Mouse (Mus musculus) midbrain, embryonic 14.5 days (tissue): Measurements from ENCODE around the gene Ppm1n. TPM values are rescaled to one million over a fixed set of nuclear protein-coding genes. Genes with fewer than 3 reads are reported as not detected.

Experiments used
- ATAC-seq: fragments of 200-750 bp; cut with Nextera tagmentation; 2 replicates; pipeline ENCODE4 v1.8.0; 2017; ENCODE audit warnings: moderate number of reproducible peaks, moderate library complexity; ENCODE audit not compliant: low FRiP score, low TSS enrichment
- DNase-seq: peaks from one replicate; pipeline ENCODE4 v3.0.0-alpha.2; 2015
- H3K27ac ChIP-seq: fragments of 300-500 bp; sonication (generic); replicated peaks from 2 replicates; pipeline ENCODE4 v1.5.1; 2014; ENCODE audit warnings: mild to moderate bottlenecking, low read depth, low read length, moderate library complexity
- H3K27me3 ChIP-seq: fragments of 300-500 bp; sonication (generic); 2 replicates; pipeline ENCODE4 v1.6.1; 2014; ENCODE audit warnings: low read length, control low read depth, mixed read lengths; ENCODE audit not compliant: control insufficient read depth, insufficient read depth
- H3K36me3 ChIP-seq: fragments of 300-500 bp; sonication (generic); 2 replicates; pipeline ENCODE4 v1.6.1; 2014; ENCODE audit warnings: low read length, control low read depth; ENCODE audit not compliant: control insufficient read depth, insufficient read depth
- H3K4me1 ChIP-seq: fragments of 300-500 bp; sonication (generic); 2 replicates; pipeline ENCODE4 v1.6.1; 2014; ENCODE audit warnings: mild to moderate bottlenecking, antibody characterized with exemption, low read length, control low read depth; ENCODE audit not compliant: control insufficient read depth, insufficient read depth
- H3K4me2 ChIP-seq: fragments of 300-500 bp; sonication (generic); 2 replicates; pipeline ENCODE4 v1.6.1; 2014; ENCODE audit warnings: mild to moderate bottlenecking, low read length, moderate library complexity
- H3K4me3 ChIP-seq: fragments of 300-500 bp; sonication (generic); replicated peaks from 2 replicates; pipeline ENCODE4 v1.5.1; 2014; ENCODE audit warnings: low read depth, low read length
- H3K9ac ChIP-seq: fragments of 300-500 bp; sonication (generic); replicated peaks from 2 replicates; pipeline ENCODE4 v1.6.1; 2014; ENCODE audit warnings: mild to moderate bottlenecking, low read length, moderate library complexity
- H3K9me3 ChIP-seq: fragments of 300-500 bp; sonication (generic); 2 replicates; pipeline ENCODE4 v1.6.1; 2016; ENCODE audit warnings: low read length, control low read depth, mixed read lengths; ENCODE audit not compliant: control insufficient read depth
- WGBS: fragments of 180-500 bp; shearing (Covaris S2); extraction: QIAGEN DNeasy Blood & Tissue Kit; methylation state at CpG from one replicate; pipeline ENCODE4 v1.1.7; 2014; 5-methylcytosine and 5-hydroxymethylcytosine counted together
- polyA plus RNA-seq: library from polyadenylated mRNA; unstranded; fragments of >200 nt; fragmentation: Nextera tagmentation; extraction: Ambion mirVana; gene quantifications from 2 replicates; pipeline ENCODE4 v1.2.1, GENCODE M21; 2014

Ppm1n gene
- polyA plus RNA-seq, 1 experiment from 2014 or later: 0.62 TPM

GRCm38 (mm10) chr7:19304501-19305412, 24.9 kb upstream of the Ppm1n start:
- H3K27ac ChIP-seq: no peak overlapping the region
- peak overlapping the region; percentile 21 for H3K4me3 ChIP-seq
- DNase-seq (no peak), ATAC-seq (no peak)
- H3K4me2 ChIP-seq: peak overlapping the region; percentile 43
- no peaks in the 10 kb centered on the region for H3K9me3 ChIP-seq
- H3K4me1 ChIP-seq: peaks cover 21% of the 10 kb centered on the region
- no peak overlapping the region; the same call in 1 of the 2 replicates for H3K9ac ChIP-seq
- peaks cover 54% of the 10 kb centered on the region for H3K27me3 ChIP-seq
- 2% methylated on average over 48 of the region's 48 CpGs for WGBS
- no peaks in the 10 kb centered on the region for H3K36me3 ChIP-seq

DNA sequence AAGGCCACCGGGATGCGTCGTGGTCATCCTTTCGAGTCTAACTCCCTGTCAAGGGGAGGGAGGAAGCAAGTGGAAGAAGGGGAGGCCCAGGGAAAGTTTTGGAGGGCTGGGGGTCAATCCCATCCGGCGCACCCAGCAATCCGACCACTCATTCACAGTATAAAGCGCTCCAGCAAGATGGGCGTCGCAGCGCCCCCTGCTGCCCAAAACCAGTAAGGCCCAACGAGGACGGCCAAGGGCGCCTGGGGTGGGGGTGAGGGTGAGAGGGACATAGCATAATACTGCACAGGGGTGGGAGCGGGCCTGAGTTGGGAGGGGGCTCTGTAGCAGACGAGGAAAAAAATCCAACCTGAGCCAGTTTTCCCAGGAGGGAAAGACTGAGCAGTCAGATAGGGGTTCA, 23.9 kb upstream of the Ppm1n start:
- peak; percentile 82 for DNase-seq
- 0% methylated on average over 16 of the region's 16 CpGs for WGBS
- ATAC-seq: no peak

DNA sequence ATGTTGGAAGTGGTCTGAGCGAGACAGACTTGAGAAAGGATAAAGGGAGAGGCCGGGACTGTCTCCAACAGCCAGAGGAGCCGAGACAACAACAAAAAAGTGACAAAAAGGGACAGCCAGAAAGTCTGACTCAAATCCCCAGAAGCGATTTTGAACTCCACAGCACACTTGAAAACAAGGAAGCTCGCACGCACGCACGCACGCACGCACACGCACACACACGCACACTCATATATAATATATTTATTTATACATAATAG, 23.1 kb upstream of the Ppm1n start:
- H3K27me3 ChIP-seq: peaks cover 54% of the 10 kb centered on the region

More for the DNA sequence above, 23.9 kb upstream of the Ppm1n start:
- H3K9ac ChIP-seq: no peak overlapping the region
- H3K4me3 ChIP-seq: 0 out of 2 replicates have a peak overlapping the region, but pooled peaks have one; percentile 10
- H3K27me3 ChIP-seq: peaks cover 54% of the 10 kb centered on the region
- H3K36me3 ChIP-seq: no peaks in the 10 kb centered on the region
- H3K4me2 ChIP-seq: peak overlapping the region; percentile 43
- H3K9me3 ChIP-seq: no peaks in the 10 kb centered on the region
- H3K27ac ChIP-seq: no peak overlapping the region
- H3K4me1 ChIP-seq: peaks cover 12% of the 10 kb centered on the region

GRCm38 (mm10) chr7:19302264-19303045, 22.6 kb upstream of the Ppm1n start:
- DNase-seq (no peak), ATAC-seq (no peak)
- H3K4me2 ChIP-seq: peak overlapping the region; percentile 50
- 0 out of 2 replicates have a peak overlapping the region, but pooled peaks have one; percentile 51 for H3K9ac ChIP-seq
- no peaks in the 10 kb centered on the region for H3K9me3 ChIP-seq
- H3K4me1 ChIP-seq: peaks cover 6% of the 10 kb centered on the region
- H3K27me3 ChIP-seq: peaks cover 54% of the 10 kb centered on the region
- no peak overlapping the region for H3K27ac ChIP-seq
- H3K36me3 ChIP-seq: no peaks in the 10 kb centered on the region
- WGBS: 53% methylated on average over 13 of the region's 13 CpGs
- H3K4me3 ChIP-seq: peak overlapping the region; percentile 43

More for the DNA sequence above, 23.1 kb upstream of the Ppm1n start:
- Histone ChIP-seq H3K9me3 (no peaks in the 10 kb centered on the region), H3K36me3 (no peaks in the 10 kb centered on the region), H3K9ac (no peak overlapping the region), H3K4me1 (peaks cover 11% of the 10 kb centered on the region), H3K4me3 (no peak overlapping the region), H3K4me2 (no peak overlapping the region), H3K27ac (no peak overlapping the region)
- no peak for ATAC-seq
- no peak for DNase-seq
- WGBS: 74% methylated on average over 12 of the region's 12 CpGs

DNA sequence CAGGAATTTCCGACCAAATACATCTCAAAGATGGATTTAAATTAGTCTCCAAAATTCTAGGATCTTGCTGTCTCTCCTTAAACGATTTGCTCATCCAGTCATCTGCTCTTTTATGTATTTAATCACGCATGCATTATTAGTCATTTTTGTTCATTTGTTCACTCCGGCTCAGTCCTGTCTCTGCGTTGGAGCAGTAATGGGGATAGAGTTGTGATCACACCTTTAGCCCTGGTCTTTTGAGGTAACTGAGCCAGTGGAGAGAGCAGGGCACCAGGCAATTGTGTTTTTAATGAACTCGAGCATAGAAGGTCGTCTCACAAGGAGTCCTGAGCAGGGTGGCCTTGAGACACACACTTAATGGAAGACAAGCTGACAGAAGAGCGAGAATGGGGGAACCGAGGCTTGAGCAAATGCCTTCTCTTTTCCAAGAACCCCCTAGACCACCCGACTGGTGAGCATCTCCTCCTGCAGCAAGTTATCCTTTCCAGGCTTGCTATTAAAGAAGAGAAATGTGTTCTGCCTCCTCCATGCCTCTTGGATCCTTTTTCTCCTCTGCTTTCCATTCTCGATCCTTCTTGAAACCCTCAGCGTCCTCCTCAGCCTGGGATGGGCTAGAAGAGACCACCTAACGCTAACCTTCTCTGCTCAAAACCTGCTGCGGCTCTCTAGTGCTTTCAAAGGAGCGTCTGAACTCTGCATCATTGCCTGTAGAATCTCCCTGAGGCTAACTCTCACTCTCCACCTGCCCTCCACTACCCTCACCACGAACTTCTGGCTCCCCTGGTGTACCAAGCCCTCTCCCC, 21.8 kb upstream of the Ppm1n start:
- H3K4me3 ChIP-seq: peak overlapping the region; percentile 43
- H3K4me1 ChIP-seq: peaks cover 6% of the 10 kb centered on the region
- peak overlapping the region; percentile 50 for H3K4me2 ChIP-seq
- no peak for ATAC-seq
- 8% methylated on average over 16 of the region's 16 CpGs for WGBS
- H3K9me3 ChIP-seq: no peaks in the 10 kb centered on the region
- no peak for DNase-seq
- H3K9ac ChIP-seq: peak overlapping the region; percentile 51; the same call in 1 of the 2 replicates
- H3K27ac ChIP-seq: no peak overlapping the region
- H3K27me3 ChIP-seq: peaks cover 49% of the 10 kb centered on the region
- no peaks in the 10 kb centered on the region for H3K36me3 ChIP-seq

GRCm38 (mm10) chr7:19300501-19301421, 20.9 kb upstream of the Ppm1n start:
- DNase-seq: peak; percentile 93
- peak overlapping the region; percentile 51; the same call in 1 of the 2 replicates for H3K9ac ChIP-seq
- peaks cover 40% of the 10 kb centered on the region for H3K27me3 ChIP-seq
- peak; percentile 80 for ATAC-seq
- WGBS: under 1% methylated on average over 29 of the region's 29 CpGs
- peak overlapping the region; percentile 43 for H3K4me3 ChIP-seq
- no peaks in the 10 kb centered on the region for H3K9me3 ChIP-seq
- H3K4me1 ChIP-seq: peaks cover 6% of the 10 kb centered on the region
- H3K36me3 ChIP-seq: peaks cover 7% of the 10 kb centered on the region; the same call in 1 of the 2 replicates
- H3K4me2 ChIP-seq: peak overlapping the region; percentile 50
- no peak overlapping the region for H3K27ac ChIP-seq

- Histone ChIP-seq H3K9ac (no peak overlapping the region), H3K27ac (no peak overlapping the region), H3K4me1 (peaks cover 6% of the 10 kb centered on the region), H3K27me3 (peaks cover 25% of the 10 kb centered on the region), H3K4me3 (no peak overlapping the region), H3K9me3 (no peaks in the 10 kb centered on the region), H3K36me3 (peaks cover 22% of the 10 kb centered on the region), H3K4me2 (no peak overlapping the region)
- DNase-seq (peak; percentile 80), ATAC-seq (no peak)
- WGBS: 26% methylated on average over 3 of the region's 3 CpGs
Measured at GRCm38 (mm10) chr7:19299194-19299593, 19.3 kb upstream of the Ppm1n start.
